Mouse (Mus musculus) MEL (cell line): ENCODE results near the gene Tomm7. TPM values are rescaled to one million over a fixed set of nuclear protein-coding genes. Genes with fewer than 3 reads are reported as not detected.

Source experiments
- DNase-seq: peaks from one replicate; pipeline ENCODE4 v3.0.0; 2011; ENCODE audit warnings: low read depth, low spot score
- H3K27ac ChIP-seq: 2 replicates; pipeline ENCODE4 v1.5.1; 2012; ENCODE audit warnings: low read depth, mild to moderate bottlenecking, control low read depth, low read length, moderate library complexity; ENCODE audit not compliant: control insufficient read depth
- H3K27me3 ChIP-seq, 2 experiments: fragments of 150-350 bp in 1 of 2; sonication (generic) in 1 of 2; 2 replicates each; pipeline ENCODE4 v1.6.1; 2012; ENCODE audit warnings: low read length in 2 of 2, mild to moderate bottlenecking in 2 of 2, improper control_type of control experiment in 1 of 2, moderate library complexity in 1 of 2; ENCODE audit not compliant: insufficient read depth in 2 of 2, control insufficient read depth in 1 of 2
- H3K36me3 ChIP-seq, 2 experiments: 2 replicates each; pipeline ENCODE4 v1.6.1; 2012 to 2014; ENCODE audit warnings: low read length in 2 of 2, improper control_type of control experiment in 1 of 2, inconsistent platforms in 1 of 2, mild to moderate bottlenecking in 1 of 2; ENCODE audit not compliant: insufficient read depth in 2 of 2, control insufficient read depth in 1 of 2
- H3K4me1 ChIP-seq, 2 experiments: fragments of 150-350 bp in 1 of 2; sonication (generic) in 1 of 2; 2 replicates each; pipeline ENCODE4 v1.6.1; 2012; ENCODE audit warnings: low read length in 2 of 2, improper control_type of control experiment in 1 of 2, mild to moderate bottlenecking in 1 of 2; ENCODE audit not compliant: insufficient read depth in 2 of 2, control insufficient read depth in 1 of 2
- H3K4me3 ChIP-seq, 2 experiments: fragments of 150-350 bp in 1 of 2; sonication (generic) in 1 of 2; 2 replicates each; pipeline ENCODE4 v1.5.1; 2012; ENCODE audit warnings: low read depth in 2 of 2, low read length in 2 of 2, mild to moderate bottlenecking in 2 of 2, moderate library complexity in 2 of 2, control low read depth in 1 of 2, improper control_type of control experiment in 1 of 2; ENCODE audit not compliant: control insufficient read depth in 1 of 2, insufficient read depth in 1 of 2
- H3K79me2 ChIP-seq: 2 replicates; pipeline ENCODE4 v1.6.1; 2012; ENCODE audit warnings: mild to moderate bottlenecking, low read length, moderate library complexity; ENCODE audit not compliant: control insufficient read depth, poor library complexity, insufficient read depth
- H3K9ac ChIP-seq: 2 replicates; pipeline ENCODE4 v1.6.1; 2012; ENCODE audit warnings: low read depth, mild to moderate bottlenecking, control low read depth, low read length, moderate library complexity; ENCODE audit not compliant: control insufficient read depth, poor library complexity, severe bottlenecking
- H3K9me3 ChIP-seq: fragments of 150-350 bp; sonication (generic); replicated peaks from 2 replicates; pipeline ENCODE4 v1.6.1; 2012; ENCODE audit warnings: mild to moderate bottlenecking, low read length, improper control_type of control experiment, moderate library complexity; ENCODE audit not compliant: insufficient read depth
- CTCF ChIP-seq, 3 experiments: IDR thresholded peaks in 2 of 3; conservative IDR thresholded peaks in 1 of 3; 2 replicates each; pipeline ENCODE4 v1.5.1; 2011 to 2012; ENCODE audit warnings: low read length in 3 of 3, low read depth in 2 of 3, mild to moderate bottlenecking in 2 of 3, improper control_type of control experiment in 1 of 3, inconsistent platforms in 1 of 3, mixed read lengths in 1 of 3, moderate library complexity in 1 of 3; ENCODE audit not compliant: control insufficient read depth in 1 of 3, insufficient read depth in 1 of 3, poor library complexity in 1 of 3, severe bottlenecking in 1 of 3
- ELF1 ChIP-seq: IDR thresholded peaks from 2 replicates; pipeline ENCODE4 v1.6.1; 2014; ENCODE audit warnings: low read depth, mild to moderate bottlenecking, inconsistent platforms, low read length, improper control_type of control experiment, moderate library complexity
- ETS1 ChIP-seq: IDR thresholded peaks from 2 replicates; pipeline ENCODE4 v1.6.1; 2012; ENCODE audit warnings: low read depth, mild to moderate bottlenecking, inconsistent platforms, low read length, improper control_type of control experiment, moderate library complexity
- GABPA ChIP-seq: IDR thresholded peaks from 2 replicates; pipeline ENCODE4 v1.6.1; 2012; ENCODE audit warnings: low read depth, mild to moderate bottlenecking, inconsistent platforms, low read length, improper control_type of control experiment, moderate library complexity
- GATA1 ChIP-seq: IDR thresholded peaks from 2 replicates; pipeline ENCODE4 v1.6.1; 2011; ENCODE audit warnings: low read depth, low read length, improper control_type of control experiment
- KAT2A ChIP-seq: conservative IDR thresholded peaks from 2 replicates; pipeline ENCODE4 v1.6.1; 2012; ENCODE audit warnings: low read depth, low read length, improper control_type of control experiment, inconsistent platforms
- MAFK ChIP-seq: IDR thresholded peaks from 2 replicates; pipeline ENCODE4 v1.6.1; 2011; ENCODE audit warnings: low read depth, mild to moderate bottlenecking, low read length, improper control_type of control experiment, borderline replicate concordance
- MXI1 ChIP-seq: IDR thresholded peaks from 2 replicates; pipeline ENCODE4 v1.6.1; 2011; ENCODE audit warnings: mild to moderate bottlenecking, low read depth, low read length, improper control_type of control experiment
- NELFE ChIP-seq: IDR thresholded peaks from 2 replicates; pipeline ENCODE4 v1.6.1; 2011; ENCODE audit warnings: low read depth, low read length, improper control_type of control experiment
- NRF1 ChIP-seq: IDR thresholded peaks from 2 replicates; pipeline ENCODE4 v1.6.1; 2014; ENCODE audit warnings: low read depth, mild to moderate bottlenecking, inconsistent platforms, low read length, improper control_type of control experiment, moderate library complexity; ENCODE audit not compliant: poor library complexity, insufficient read depth, severe bottlenecking
- POLR2A ChIP-seq, 2 experiments: IDR thresholded peaks; 2 replicates each; pipeline ENCODE4 v1.6.1; 2011 to 2012; ENCODE audit warnings: low read length in 2 of 2, mild to moderate bottlenecking in 2 of 2, control low read depth in 1 of 2, improper control_type of control experiment in 1 of 2, low read depth in 1 of 2, moderate library complexity in 1 of 2; ENCODE audit not compliant: control insufficient read depth in 1 of 2, insufficient read depth in 1 of 2, poor library complexity in 1 of 2
- POLR2AphosphoS2 ChIP-seq: IDR thresholded peaks from 2 replicates; pipeline ENCODE4 v1.6.1; 2011; ENCODE audit warnings: low read length, improper control_type of control experiment
- POLR2AphosphoS5 ChIP-seq: IDR thresholded peaks from 2 replicates; pipeline ENCODE4 v1.6.1; 2012; ENCODE audit warnings: low read depth, borderline replicate concordance, mild to moderate bottlenecking, inconsistent platforms, low read length, moderate library complexity, mixed read lengths
- RAD21 ChIP-seq: IDR thresholded peaks from 2 replicates; pipeline ENCODE4 v1.6.1; 2011; ENCODE audit warnings: mild to moderate bottlenecking, low read depth, low read length, improper control_type of control experiment
- RCOR1 ChIP-seq: IDR thresholded peaks from 2 replicates; pipeline ENCODE4 v1.6.1; 2012; ENCODE audit warnings: low read depth, mild to moderate bottlenecking, inconsistent platforms, low read length, improper control_type of control experiment
- SIN3A ChIP-seq: IDR thresholded peaks from 2 replicates; pipeline ENCODE4 v1.6.1; 2012; ENCODE audit warnings: low read length, improper control_type of control experiment, inconsistent platforms
- SMC3 ChIP-seq: IDR thresholded peaks from 2 replicates; pipeline ENCODE4 v1.6.1; 2011; ENCODE audit warnings: low read depth, low read length, improper control_type of control experiment
- USF2 ChIP-seq, 2 experiments: IDR thresholded peaks; 2 replicates each; pipeline ENCODE4 v1.6.1; 2011 to 2012; ENCODE audit warnings: improper control_type of control experiment in 2 of 2, low read length in 2 of 2, borderline replicate concordance in 1 of 2, inconsistent platforms in 1 of 2, low read depth in 1 of 2, mild to moderate bottlenecking in 1 of 2; ENCODE audit not compliant: insufficient read depth in 1 of 2
- ZKSCAN1 ChIP-seq: IDR thresholded peaks from 2 replicates; pipeline ENCODE4 v1.6.1; 2012; ENCODE audit warnings: low read depth, mild to moderate bottlenecking, inconsistent platforms, low read length, improper control_type of control experiment, moderate library complexity
- ZMIZ1 ChIP-seq: IDR thresholded peaks from 2 replicates; pipeline ENCODE4 v1.6.1; 2012; ENCODE audit warnings: low read depth, mild to moderate bottlenecking, inconsistent platforms, low read length, improper control_type of control experiment, moderate library complexity
- ZNF384 ChIP-seq: IDR thresholded peaks from 2 replicates; pipeline ENCODE4 v1.6.1; 2012; ENCODE audit warnings: low read depth, mild to moderate bottlenecking, inconsistent platforms, low read length, improper control_type of control experiment
- polyA plus RNA-seq, 2 experiments: library from polyadenylated mRNA; stranded (reverse) in 1 of 2; unstranded in 1 of 2; fragments of >175 nt in 1 of 2; fragments of >200 nt in 1 of 2; gene quantifications; 2 replicates each; pipeline versions ENCODE4 v1.2.1 to v1.2.4; 2012; ENCODE audit warnings: low replicate concordance in 2 of 2, low read depth in 1 of 2; ENCODE audit not compliant: insufficient read length in 2 of 2, insufficient read depth in 1 of 2, missing spikeins in 1 of 2
- total RNA-seq: library from RNA; depleted of rRNA; stranded (reverse); fragments of 300-350 nt; gene quantifications from 2 replicates; pipeline ENCODE4 v1.2.3, GENCODE M21; 2012

The Tomm7 gene
- total and polyA plus RNA-seq, 3 experiments: 194 to 239 TPM; not detected in 1

DNA sequence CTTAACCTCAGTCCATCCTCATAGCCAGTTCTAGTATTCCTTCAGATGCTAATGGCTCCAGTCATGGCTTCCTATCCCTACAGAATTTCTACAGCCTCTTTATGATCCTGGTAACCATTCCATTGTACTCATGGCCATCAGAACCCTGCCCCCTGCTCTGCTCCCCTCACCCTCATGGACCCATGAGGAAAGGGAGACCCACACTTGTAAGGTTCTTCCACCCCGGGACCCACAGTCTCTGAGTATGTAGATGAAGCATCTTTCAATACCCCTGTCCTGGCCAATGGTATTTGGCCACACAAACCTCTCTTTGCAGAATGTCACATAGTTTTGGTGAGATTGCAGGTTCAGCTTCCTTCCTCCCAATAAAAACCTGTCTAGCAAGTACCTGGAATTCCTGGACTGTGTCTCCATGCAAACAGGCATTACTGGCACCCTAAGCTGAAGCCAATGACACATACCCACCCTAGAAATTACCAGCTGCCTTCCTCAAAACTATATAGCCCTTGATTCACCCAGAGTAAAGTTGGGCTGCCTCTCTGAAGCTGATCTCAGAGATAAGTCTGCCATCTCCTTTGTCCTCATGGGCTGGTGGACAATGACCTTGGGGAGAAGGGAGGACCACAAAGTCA, 15.2 kb upstream of the Tomm7 start:
- H3K27me3 ChIP-seq: no peaks in the 10 kb centered on the region
- no peak overlapping the region for H3K27ac ChIP-seq
- H3K4me1 ChIP-seq: no peaks in the 10 kb centered on the region
- H3K9me3 ChIP-seq: no peaks in the 10 kb centered on the region
- no peaks in the 10 kb centered on the region for H3K79me2 ChIP-seq
- DNase-seq: peak; percentile 8
- TF ChIP-seq POLR2AphosphoS5 (no peak), SIN3A (0 out of 2 replicates have a peak, but pooled peaks have one; percentile 13), MXI1 (no peak), ZMIZ1 (0 out of 2 replicates have a peak, but pooled peaks have one; percentile 35), POLR2AphosphoS2 (no peak), USF2 (IDR thresholded peaks at IDR 0.05; ENCODE audit: borderline replicate concordance in 1 of 2, insufficient read depth in 1 of 2, low read depth in 1 of 2, low read length in 2 of 2) (no peak), KAT2A (no peak), ETS1 (no peak), POLR2A (IDR thresholded peaks at IDR 0.05; ENCODE audit: control insufficient read depth in 1 of 2, insufficient read depth in 1 of 2, low read depth in 1 of 2, low read length in 2 of 2, poor library complexity in 1 of 2) (no peak), ELF1 (no peak), NRF1 (no peak), RCOR1 (no peak), MAFK (no peak), ZKSCAN1 (no peak), GATA1 (no peak), NELFE (no peak), GABPA (no peak)
- no peak overlapping the region for H3K9ac ChIP-seq
- H3K4me3 ChIP-seq: no peak overlapping the region
- peaks cover 0 to 5% of the 10 kb centered on the region in 2 experiments; a peak in 2 of 4 replicates for H3K36me3 ChIP-seq

DNA sequence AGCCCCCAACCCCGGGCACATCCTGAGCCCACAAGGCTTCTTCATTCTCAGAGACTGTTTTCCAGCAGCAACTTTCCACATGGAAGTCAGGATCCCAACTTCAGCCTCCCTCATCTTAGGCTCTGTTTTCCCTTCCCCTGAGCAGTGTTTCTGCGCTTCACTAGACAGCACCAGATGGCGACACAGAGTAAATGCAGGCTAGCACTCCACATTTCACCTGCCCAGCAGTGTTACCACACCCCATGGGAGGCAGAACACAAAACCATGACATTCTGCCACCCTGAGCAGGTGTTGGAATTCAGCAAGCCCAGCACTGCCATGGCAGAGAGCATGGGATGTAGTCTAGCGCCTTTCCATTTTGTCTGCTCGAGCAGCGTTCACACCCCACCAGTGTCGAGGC, 14.7 kb upstream of the Tomm7 start:
- TF ChIP-seq ZNF384 (no peak), POLR2A (IDR thresholded peaks at IDR 0.05; ENCODE audit: control insufficient read depth in 1 of 2, insufficient read depth in 1 of 2, low read depth in 1 of 2, low read length in 2 of 2, poor library complexity in 1 of 2) (no peak), CTCF (IDR thresholded peaks at IDR 0.05 in 2 of 3, conservative IDR thresholded peaks at IDR 0.05 in 1 of 3; ENCODE audit: control insufficient read depth in 1 of 3, insufficient read depth in 1 of 3, low read depth in 2 of 3, low read length in 3 of 3, poor library complexity in 1 of 3, severe bottlenecking in 1 of 3) (peak; percentile 39 to 68 (median 57)), RAD21 (peak; percentile 51), GATA1 (no peak), SMC3 (peak; percentile 76), ZKSCAN1 (no peak)
- no peak overlapping the region for H3K27ac ChIP-seq
- no peak overlapping the region for H3K9ac ChIP-seq
- peak; percentile 49 for DNase-seq
- no peaks in the 10 kb centered on the region for H3K4me1 ChIP-seq
- no peaks in the 10 kb centered on the region for H3K79me2 ChIP-seq
- H3K9me3 ChIP-seq: no peaks in the 10 kb centered on the region
- H3K36me3 ChIP-seq: peaks cover 0 to 6% of the 10 kb centered on the region in 2 experiments; a peak in 2 of 4 replicates
- H3K4me3 ChIP-seq: no peak overlapping the region
- H3K27me3 ChIP-seq: no peaks in the 10 kb centered on the region
